ENCODE assay signal across 16 mouse cellular contexts in genomic region chr2:84229777-84230176, GRCm38 (mm10).
DNase-seq lines count a peak whose midpoint lies in the region; ATAC-seq and TF ChIP-seq lines count a peak whose summit lies in the region.
"Had no signal": no experiment of that assay in that cellular context is flagged by ENCODE, and none has a peak within 500 bp of the region (broad histone marks: within the 10 kb centered on the region; RNA-seq: fewer than 3 reads in every experiment).

No protein-coding gene starts in this region.

- ATAC-seq in heart, embryonic 11.5 days (replicated peaks; ENCODE audit: insufficient number of reproducible peaks, low FRiP score, low TSS enrichment), result no peak
- ATAC-seq in heart, embryonic 15.5 days (replicated peaks; ENCODE audit: insufficient number of reproducible peaks, insufficient read depth, low FRiP score, low read depth), result no peak
- ATAC-seq in kidney, postnatal 0 days (replicated peaks; ENCODE audit: low FRiP score, low read depth), result no peak
- no peak for ATAC-seq in forebrain, embryonic 11.5 days (replicated peaks; ENCODE audit: low FRiP score)

- H3K4me3 ChIP-seq in heart, embryonic 11.5 days (ENCODE audit: low read depth, low read length), result no peak overlapping the region
- H3K4me3 ChIP-seq in heart, embryonic 15.5 days, result no peak overlapping the region
- no peak overlapping the region for H3K4me3 ChIP-seq in kidney, postnatal 0 days (replicated peaks; ENCODE audit: low read depth, low read length)
- no peak overlapping the region for H3K4me3 ChIP-seq in forebrain, embryonic 11.5 days (ENCODE audit: low read depth, low read length)
- H3K4me3 ChIP-seq: limb, embryonic 12.5 days; lung, embryonic 15.5 days; neural tube, embryonic 13.5 days had no signal

- H3K4me2 ChIP-seq in heart, embryonic 11.5 days, result no peak overlapping the region
- no peak overlapping the region for H3K4me2 ChIP-seq in heart, embryonic 15.5 days
- H3K4me2 ChIP-seq in kidney, postnatal 0 days (ENCODE audit: low read length), result no peak overlapping the region
- no peak overlapping the region for H3K4me2 ChIP-seq in forebrain, embryonic 11.5 days (ENCODE audit: low read depth, low read length, severe bottlenecking)
- H3K4me2 ChIP-seq: hindbrain, embryonic 14.5 days; limb, embryonic 12.5 days; lung, embryonic 15.5 days; neural tube, embryonic 13.5 days had no signal

- H3K9ac ChIP-seq in heart, embryonic 11.5 days (ENCODE audit: low read depth, low read length), result no peak overlapping the region
- H3K9ac ChIP-seq in heart, embryonic 15.5 days, result no peak overlapping the region
- H3K9ac ChIP-seq in kidney, postnatal 0 days (ENCODE audit: low read depth, low read length), result no peak overlapping the region
- no peak overlapping the region for H3K9ac ChIP-seq in forebrain, embryonic 11.5 days (ENCODE audit: low read length)
- H3K9ac ChIP-seq: hindbrain, embryonic 14.5 days; limb, embryonic 12.5 days; lung, embryonic 15.5 days; neural tube, embryonic 13.5 days had no signal

- H3K36me3 ChIP-seq in heart, embryonic 11.5 days (ENCODE audit: control insufficient read depth, insufficient read depth, low read length), result no peaks in the 10 kb centered on the region
- H3K36me3 ChIP-seq in heart, embryonic 15.5 days, result no peaks in the 10 kb centered on the region
- no peaks in the 10 kb centered on the region for H3K36me3 ChIP-seq in kidney, postnatal 0 days (ENCODE audit: insufficient read depth, low read length)
- no peaks in the 10 kb centered on the region for H3K36me3 ChIP-seq in forebrain, embryonic 11.5 days (ENCODE audit: control insufficient read depth, insufficient read depth, low read length)
- H3K36me3 ChIP-seq: limb, embryonic 12.5 days; lung, embryonic 15.5 days; neural tube, embryonic 13.5 days had no signal

- H3K27me3 ChIP-seq in heart, embryonic 11.5 days (ENCODE audit: control insufficient read depth, insufficient read depth, low read length), result no peaks in the 10 kb centered on the region
- H3K27me3 ChIP-seq in heart, embryonic 15.5 days, result no peaks in the 10 kb centered on the region
- no peaks in the 10 kb centered on the region for H3K27me3 ChIP-seq in kidney, postnatal 0 days (ENCODE audit: insufficient read depth, low read length)
- H3K27me3 ChIP-seq in forebrain, embryonic 11.5 days (ENCODE audit: control insufficient read depth, insufficient read depth, low read length), result no peaks in the 10 kb centered on the region
- H3K27me3 ChIP-seq: limb, embryonic 12.5 days; lung, embryonic 15.5 days; neural tube, embryonic 13.5 days had no signal

- WGBS in heart, embryonic 11.5 days (ENCODE audit: insufficient replicate concordance), result 64% methylated on average over 3 of the region's 3 CpGs
- WGBS in heart, embryonic 15.5 days, result 65% methylated on average over 3 of the region's 3 CpGs
- WGBS in kidney, postnatal 0 days, result 54% methylated on average over 3 of the region's 3 CpGs
- 80% methylated on average over 3 of the region's 3 CpGs for WGBS in forebrain, embryonic 11.5 days

- no peak for TF ChIP-seq CTCF in kidney, postnatal 0 days (IDR thresholded peaks at IDR 0.05; ENCODE audit: low read depth)

- peak; percentile 97 for DNase-seq in heart, adult 11 months
- DNase-seq in kidney, postnatal 0 days (ENCODE audit: low spot score), result peak; percentile 36
- peak; percentile 47 for DNase-seq in lung, postnatal 25 days (ENCODE audit: low spot score)
- DNase-seq in forebrain, embryonic 11.5 days (ENCODE audit: low spot score), result no peak
- no peak for DNase-seq in B cell, adult 2 months
- no peak for DNase-seq in left cerebral cortex, adult 18-20 months (ENCODE audit: low spot score in 2 of 2)
- DNase-seq: adrenal gland, adult 8-10 months; midbrain, embryonic 14.5 days; right cerebral cortex, adult 18-20 months; thymus, postnatal 14 days had no signal

- no peaks in the 10 kb centered on the region for H3K9me3 ChIP-seq in heart, embryonic 11.5 days (replicated peaks; ENCODE audit: control insufficient read depth, low read length)
- H3K9me3 ChIP-seq in heart, embryonic 15.5 days (replicated peaks), result no peaks in the 10 kb centered on the region
- no peaks in the 10 kb centered on the region for H3K9me3 ChIP-seq in kidney, postnatal 0 days (replicated peaks; ENCODE audit: low read length)
- H3K9me3 ChIP-seq in forebrain, embryonic 11.5 days (ENCODE audit: control insufficient read depth, low read length), result no peaks in the 10 kb centered on the region
- H3K9me3 ChIP-seq: limb, embryonic 12.5 days; lung, embryonic 15.5 days; neural tube, embryonic 13.5 days had no signal

- H3K27ac ChIP-seq in heart, embryonic 11.5 days (ENCODE audit: low read depth, low read length), result no peak overlapping the region
- H3K27ac ChIP-seq in heart, embryonic 15.5 days, result peak overlapping the region; percentile 25
- H3K27ac ChIP-seq in kidney, postnatal 0 days, result no peak overlapping the region
- H3K27ac ChIP-seq in forebrain, embryonic 11.5 days (ENCODE audit: low read depth, low read length), result no peak overlapping the region
- H3K27ac ChIP-seq: hindbrain, embryonic 14.5 days; limb, embryonic 12.5 days; lung, embryonic 15.5 days; neural tube, embryonic 13.5 days had no signal

- H3K4me1 ChIP-seq in heart, embryonic 11.5 days (ENCODE audit: control insufficient read depth, insufficient read depth, low read length), result no peaks in the 10 kb centered on the region
- H3K4me1 ChIP-seq in heart, embryonic 15.5 days (replicated peaks), result no peaks in the 10 kb centered on the region
- H3K4me1 ChIP-seq in kidney, postnatal 0 days (replicated peaks; ENCODE audit: insufficient read depth, low read length), result no peaks in the 10 kb centered on the region
- H3K4me1 ChIP-seq in forebrain, embryonic 11.5 days (replicated peaks; ENCODE audit: control insufficient read depth, insufficient read depth, low read length), result no peaks in the 10 kb centered on the region
- H3K4me1 ChIP-seq: limb, embryonic 12.5 days; lung, embryonic 15.5 days; neural tube, embryonic 13.5 days had no signal

Comparison
In these comparisons a context has a peak if more than half of its experiments do, and no peak if none do; other contexts are left out.
1. DNase-seq: peak in heart, adult 11 months (single experiment), kidney, postnatal 0 days (single experiment) and lung, postnatal 25 days (single experiment); none in forebrain, embryonic 11.5 days (single experiment), B cell, adult 2 months (0 of 2) and left cerebral cortex, adult 18-20 months (0 of 2).